In the genomic region with DNA sequence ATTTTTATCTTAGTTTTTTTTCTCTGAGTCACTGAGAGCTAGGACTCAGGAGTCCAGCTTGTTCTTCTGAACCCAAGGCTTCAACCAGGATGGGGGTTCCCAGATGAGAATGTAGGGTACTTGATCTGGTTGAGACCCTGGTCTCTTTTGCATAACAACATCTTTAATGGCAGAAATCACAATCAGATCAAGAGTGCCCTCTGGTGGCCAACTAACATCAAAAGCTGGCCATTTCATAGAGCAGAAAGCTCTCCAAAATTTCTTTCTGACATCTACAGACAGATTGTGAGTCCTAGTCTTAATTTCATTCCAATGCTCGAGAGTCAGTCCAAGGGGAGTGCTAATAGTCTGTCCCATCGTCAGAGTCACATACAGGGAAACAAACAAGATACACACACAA, we compare ENCODE assay signal across 24 mouse cellular contexts. TPM values are rescaled to one million over a fixed set of nuclear protein-coding genes. Genes with fewer than 3 reads are reported as not detected.
DNase-seq lines count a peak whose midpoint lies in the region; ATAC-seq lines count a peak whose summit lies in the region.
"Not testable (repeated sequence)": the region's sequence is repeated elsewhere in the genome, so short reads cannot be mapped to it uniquely, and the experiment has no call there.
"Had no signal": no experiment of that assay in that cellular context is flagged by ENCODE, and none has a peak within 500 bp of the region (broad histone marks: within the 10 kb centered on the region; RNA-seq: fewer than 3 reads in every experiment).

No protein-coding gene starts in this region.

- not testable (repeated sequence) for H3K4me3 ChIP-seq in hindbrain, embryonic 11.5 days (ENCODE audit: low read depth, low read length)

- H3K4me2 ChIP-seq in hindbrain, embryonic 11.5 days (replicated peaks; ENCODE audit: low read depth, low read length), result not testable (repeated sequence)

- H3K27ac ChIP-seq in hindbrain, embryonic 11.5 days (ENCODE audit: low read depth, low read length), result not testable (repeated sequence)

- H3K36me3 ChIP-seq in hindbrain, embryonic 11.5 days (ENCODE audit: control insufficient read depth, insufficient read depth, low read length), result not testable (repeated sequence)

- peak; percentile 21 for DNase-seq in ES-CJ7 (ENCODE audit: low read depth, low spot score)
- DNase-seq in R1 (ENCODE audit: low read depth, low spot score), result peak; percentile 19
- DNase-seq in c-Kit-positive CD71-positive TER-119-positive erythroid progenitor cells, embryonic 14.5 days (ENCODE audit: low spot score), result peak; percentile 6
- peak; percentile 0 for DNase-seq in hindbrain, embryonic 11.5 days (ENCODE audit: low spot score)
- peak; percentile 15 for DNase-seq in kidney, postnatal 10 days
- DNase-seq in retina, postnatal 1 day, result peak; percentile 0
- peak; percentile 30 for DNase-seq in thymus, postnatal 4 days

- not testable (repeated sequence) for H3K27me3 ChIP-seq in hindbrain, embryonic 11.5 days (ENCODE audit: control insufficient read depth, insufficient read depth, low read length)

- not testable (repeated sequence) for ATAC-seq in hindbrain, embryonic 11.5 days (ENCODE audit: low FRiP score)

- H3K9me3 ChIP-seq in hindbrain, embryonic 11.5 days (ENCODE audit: control insufficient read depth, low read length), result not testable (repeated sequence)

- H3K4me1 ChIP-seq in hindbrain, embryonic 11.5 days (replicated peaks; ENCODE audit: control insufficient read depth, insufficient read depth, low read length), result not testable (repeated sequence)

- not testable (repeated sequence) for H3K9ac ChIP-seq in hindbrain, embryonic 11.5 days (ENCODE audit: low read depth, low read length)

- 76% methylated on average over 2 of the region's 2 CpGs for WGBS in hindbrain, embryonic 11.5 days

RNA-seq across cellular contexts. Expression of a gene that starts 14.9 kb away (rescaled TPM):
- polyA plus RNA-seq in hindbrain, embryonic 11.5 days (2014; fragmentation: Nextera tagmentation; extraction: Ambion mirVana), result not detected in 2 replicates
- polyA plus RNA-seq: activated CD4-positive, CD25-positive, alpha-beta regulatory T cell, adult 4 months; embryonic facial prominence, embryonic 10.5 days; embryonic facial prominence, embryonic 15.5 days; forebrain, embryonic 12.5 days; forebrain, postnatal 0 days; gonadal fat pad, adult 2 months; heart, embryonic 13.5 days; hindbrain, embryonic 15.5 days; limb, embryonic 10.5 days; limb, embryonic 15.5 days; liver, embryonic 13.5 days; midbrain, embryonic 10.5 days; midbrain, embryonic 15.5 days; neural tube, embryonic 15.5 days; spleen, adult 2 months; urinary bladder, adult 2 months had no signal

RNA-seq across cellular contexts. Expression of a gene that starts 38.0 kb away (rescaled TPM):
- polyA plus RNA-seq in hindbrain, embryonic 11.5 days (2014; fragmentation: Nextera tagmentation; extraction: Ambion mirVana), result not detected in 2 replicates
- polyA plus RNA-seq: activated CD4-positive, CD25-positive, alpha-beta regulatory T cell, adult 4 months; embryonic facial prominence, embryonic 10.5 days; embryonic facial prominence, embryonic 15.5 days; forebrain, embryonic 12.5 days; forebrain, postnatal 0 days; gonadal fat pad, adult 2 months; heart, embryonic 13.5 days; hindbrain, embryonic 15.5 days; limb, embryonic 10.5 days; limb, embryonic 15.5 days; liver, embryonic 13.5 days; midbrain, embryonic 10.5 days; midbrain, embryonic 15.5 days; neural tube, embryonic 15.5 days; spleen, adult 2 months; thymus, adult 2 months had no signal
